Mouse (Mus musculus): ENCODE measurements around the gene Prss36. TPM values are rescaled to one million over a fixed set of nuclear protein-coding genes. Genes with fewer than 3 reads are reported as not detected.
A peak's percentile ranks its signal among the peaks of the same experiment; 100 is the strongest.

Gene Prss36
- polyA plus RNA-seq, 1 experiment from 2014 or later = 12.9 TPM

- DNase-seq (ENCODE audit: low spot score) = no peak
- H3K9ac ChIP-seq (ENCODE audit: low read length) = no peak overlapping the region
- no peaks in the 10 kb centered on the region for H3K9me3 ChIP-seq (replicated peaks; ENCODE audit: control insufficient read depth, low read length)
- peaks cover 38% of the 10 kb centered on the region for H3K36me3 ChIP-seq (ENCODE audit: control insufficient read depth, insufficient read depth, low read length)
- no peaks in the 10 kb centered on the region; the same call in 1 of the 2 replicates for H3K27me3 ChIP-seq (replicated peaks; ENCODE audit: control insufficient read depth, insufficient read depth, low read length)
- 84% methylated on average over 11 of the region's 11 CpGs for WGBS
- H3K4me2 ChIP-seq (ENCODE audit: low read length) = no peak overlapping the region
- no peak for ATAC-seq
- no peak overlapping the region for H3K27ac ChIP-seq (ENCODE audit: low read depth, low read length)
- H3K4me1 ChIP-seq (ENCODE audit: control insufficient read depth, insufficient read depth, low read length) = no peaks in the 10 kb centered on the region
- H3K4me3 ChIP-seq (ENCODE audit: low read depth, low read length) = no peak overlapping the region
These were observed 18.8 kb downstream of the Prss36 start for GRCm38 (mm10) chr7:127927726-127928125.

GRCm38 (mm10) chr7:127926846-127927245 is 19.7 kb downstream of the Prss36 start:
- no peak for ATAC-seq
- H3K36me3 ChIP-seq (ENCODE audit: control insufficient read depth, insufficient read depth, low read length) = peaks cover 45% of the 10 kb centered on the region
- WGBS = 89% methylated on average over 11 of the region's 11 CpGs

GRCm38 (mm10) chr7:127926066-127926465 is 20.5 kb downstream of the Prss36 start:
- H3K27ac ChIP-seq (ENCODE audit: low read depth, low read length) = no peak overlapping the region
- no peaks in the 10 kb centered on the region for H3K4me1 ChIP-seq (ENCODE audit: control insufficient read depth, insufficient read depth, low read length)
- no peaks in the 10 kb centered on the region; the same call in 1 of the 2 replicates for H3K27me3 ChIP-seq (replicated peaks; ENCODE audit: control insufficient read depth, insufficient read depth, low read length)
- ATAC-seq (no peak), DNase-seq (ENCODE audit: low spot score) (no peak)
- no peak overlapping the region for H3K4me3 ChIP-seq (ENCODE audit: low read depth, low read length)
- peaks cover 46% of the 10 kb centered on the region for H3K36me3 ChIP-seq (ENCODE audit: control insufficient read depth, insufficient read depth, low read length)
- no peak overlapping the region for H3K9ac ChIP-seq (ENCODE audit: low read length)
- WGBS = 89% methylated on average over 8 of the region's 8 CpGs
- H3K9me3 ChIP-seq (replicated peaks; ENCODE audit: control insufficient read depth, low read length) = no peaks in the 10 kb centered on the region
- H3K4me2 ChIP-seq (ENCODE audit: low read length) = no peak overlapping the region

More at GRCm38 (mm10) chr7:127926846-127927245, 19.7 kb downstream of the Prss36 start:
- Histone ChIP-seq H3K4me2 (ENCODE audit: low read length) (no peak overlapping the region), H3K4me3 (ENCODE audit: low read depth, low read length) (no peak overlapping the region), H3K9ac (ENCODE audit: low read length) (no peak overlapping the region), H3K27ac (ENCODE audit: low read depth, low read length) (no peak overlapping the region), H3K4me1 (ENCODE audit: control insufficient read depth, insufficient read depth, low read length) (no peaks in the 10 kb centered on the region), H3K9me3 (replicated peaks; ENCODE audit: control insufficient read depth, low read length) (no peaks in the 10 kb centered on the region), H3K27me3 (replicated peaks; ENCODE audit: control insufficient read depth, insufficient read depth, low read length) (no peaks in the 10 kb centered on the region; the same call in 1 of the 2 replicates)
- no peak for DNase-seq (ENCODE audit: low spot score)

GRCm38 (mm10) chr7:127925252-127925651 is 21.3 kb downstream of the Prss36 start:
- ATAC-seq = no peak
- no peaks in the 10 kb centered on the region for H3K4me1 ChIP-seq (ENCODE audit: control insufficient read depth, insufficient read depth, low read length)
- H3K27ac ChIP-seq (ENCODE audit: low read depth, low read length) = no peak overlapping the region
- H3K9me3 ChIP-seq (replicated peaks; ENCODE audit: control insufficient read depth, low read length) = no peaks in the 10 kb centered on the region
- H3K4me2 ChIP-seq (ENCODE audit: low read length) = no peak overlapping the region
- peaks cover 54% of the 10 kb centered on the region for H3K36me3 ChIP-seq (ENCODE audit: control insufficient read depth, insufficient read depth, low read length)
- H3K9ac ChIP-seq (ENCODE audit: low read length) = no peak overlapping the region
- DNase-seq (ENCODE audit: low spot score) = no peak
- no peak overlapping the region for H3K4me3 ChIP-seq (ENCODE audit: low read depth, low read length)
- WGBS = 51% methylated on average over 5 of the region's 5 CpGs
- no peaks in the 10 kb centered on the region; the same call in 1 of the 2 replicates for H3K27me3 ChIP-seq (replicated peaks; ENCODE audit: control insufficient read depth, insufficient read depth, low read length)

- Histone ChIP-seq H3K27me3 (replicated peaks; ENCODE audit: control insufficient read depth, insufficient read depth, low read length) (no peaks in the 10 kb centered on the region), H3K4me2 (ENCODE audit: low read length) (no peak overlapping the region), H3K9me3 (replicated peaks; ENCODE audit: control insufficient read depth, low read length) (no peaks in the 10 kb centered on the region), H3K4me3 (ENCODE audit: low read depth, low read length) (no peak overlapping the region), H3K27ac (ENCODE audit: low read depth, low read length) (no peak overlapping the region), H3K4me1 (ENCODE audit: control insufficient read depth, insufficient read depth, low read length) (no peaks in the 10 kb centered on the region), H3K9ac (ENCODE audit: low read length) (no peak overlapping the region), H3K36me3 (ENCODE audit: control insufficient read depth, insufficient read depth, low read length) (peaks cover 58% of the 10 kb centered on the region)
- 91% methylated on average over 5 of the region's 5 CpGs for WGBS
- DNase-seq (ENCODE audit: low spot score) = no peak
- no peak for ATAC-seq
These were observed 22.8 kb downstream of the Prss36 start for GRCm38 (mm10) chr7:127923714-127924113.

GRCm38 (mm10) chr7:127922451-127923275 is 23.9 kb downstream of the Prss36 start:
- Histone ChIP-seq H3K4me2 (ENCODE audit: low read length) (no peak overlapping the region), H3K4me3 (ENCODE audit: low read depth, low read length) (no peak overlapping the region), H3K27ac (ENCODE audit: low read depth, low read length) (no peak overlapping the region), H3K9ac (ENCODE audit: low read length) (no peak overlapping the region), H3K27me3 (replicated peaks; ENCODE audit: control insufficient read depth, insufficient read depth, low read length) (no peaks in the 10 kb centered on the region), H3K36me3 (ENCODE audit: control insufficient read depth, insufficient read depth, low read length) (peaks cover 67% of the 10 kb centered on the region), H3K4me1 (ENCODE audit: control insufficient read depth, insufficient read depth, low read length) (no peaks in the 10 kb centered on the region), H3K9me3 (replicated peaks; ENCODE audit: control insufficient read depth, low read length) (no peaks in the 10 kb centered on the region)
- ATAC-seq = no peak
- DNase-seq (ENCODE audit: low spot score) = no peak
- 85% methylated on average over 6 of the region's 6 CpGs for WGBS

- no peak overlapping the region for H3K9ac ChIP-seq (ENCODE audit: low read length)
- ATAC-seq = no peak
- no peak overlapping the region for H3K4me2 ChIP-seq (ENCODE audit: low read length)
- H3K27ac ChIP-seq (ENCODE audit: low read depth, low read length) = no peak overlapping the region
- no peaks in the 10 kb centered on the region for H3K4me1 ChIP-seq (ENCODE audit: control insufficient read depth, insufficient read depth, low read length)
- H3K9me3 ChIP-seq (replicated peaks; ENCODE audit: control insufficient read depth, low read length) = no peaks in the 10 kb centered on the region
- H3K36me3 ChIP-seq (ENCODE audit: control insufficient read depth, insufficient read depth, low read length) = peaks cover 74% of the 10 kb centered on the region
- H3K27me3 ChIP-seq (replicated peaks; ENCODE audit: control insufficient read depth, insufficient read depth, low read length) = no peaks in the 10 kb centered on the region
- DNase-seq (ENCODE audit: low spot score) = no peak
- H3K4me3 ChIP-seq (ENCODE audit: low read depth, low read length) = no peak overlapping the region
- 61% methylated on average over 8 of the region's 8 CpGs for WGBS
These were observed 25.0 kb downstream of the Prss36 start for GRCm38 (mm10) chr7:127921516-127921915.

- no peaks in the 10 kb centered on the region for H3K9me3 ChIP-seq (replicated peaks; ENCODE audit: control insufficient read depth, low read length)
- H3K36me3 ChIP-seq (ENCODE audit: control insufficient read depth, insufficient read depth, low read length) = peaks cover 68% of the 10 kb centered on the region
- ATAC-seq = no peak
- WGBS = 77% methylated on average over 7 of the region's 7 CpGs
- H3K27ac ChIP-seq (ENCODE audit: low read depth, low read length) = no peak overlapping the region
- H3K27me3 ChIP-seq (replicated peaks; ENCODE audit: control insufficient read depth, insufficient read depth, low read length) = no peaks in the 10 kb centered on the region
- no peak overlapping the region for H3K4me3 ChIP-seq (ENCODE audit: low read depth, low read length)
- DNase-seq (ENCODE audit: low spot score) = no peak
- H3K4me1 ChIP-seq (ENCODE audit: control insufficient read depth, insufficient read depth, low read length) = no peaks in the 10 kb centered on the region
- no peak overlapping the region for H3K4me2 ChIP-seq (ENCODE audit: low read length)
- H3K9ac ChIP-seq (ENCODE audit: low read length) = no peak overlapping the region
These were observed 27.2 kb downstream of the Prss36 start for GRCm38 (mm10) chr7:127919290-127919689.

GRCm38 (mm10) chr7:127918203-127918602 is 28.3 kb downstream of the Prss36 start:
- no peak for ATAC-seq
- H3K9ac ChIP-seq (ENCODE audit: low read length) = no peak overlapping the region
- WGBS = 57% methylated on average over 3 of the region's 3 CpGs
- H3K4me3 ChIP-seq (ENCODE audit: low read depth, low read length) = no peak overlapping the region
- H3K4me2 ChIP-seq (ENCODE audit: low read length) = no peak overlapping the region
- H3K4me1 ChIP-seq (ENCODE audit: control insufficient read depth, insufficient read depth, low read length) = peaks cover under 1% of the 10 kb centered on the region; the same call in 1 of the 2 replicates
- no peaks in the 10 kb centered on the region for H3K9me3 ChIP-seq (replicated peaks; ENCODE audit: control insufficient read depth, low read length)
- peaks cover 58% of the 10 kb centered on the region for H3K36me3 ChIP-seq (ENCODE audit: control insufficient read depth, insufficient read depth, low read length)
- peak; percentile 29 for DNase-seq (ENCODE audit: low spot score)
- no peak overlapping the region for H3K27ac ChIP-seq (ENCODE audit: low read depth, low read length)
- no peaks in the 10 kb centered on the region for H3K27me3 ChIP-seq (replicated peaks; ENCODE audit: control insufficient read depth, insufficient read depth, low read length)

All from forebrain, embryonic 14.5 days (tissue).